Mouse (Mus musculus) layer of hippocampus, adult 2 months (tissue): ENCODE results near the gene Shroom1. TPM values are rescaled to one million over a fixed set of nuclear protein-coding genes. Genes with fewer than 3 reads are reported as not detected.

Experiments
- DNase-seq, 2 experiments: peaks; one replicate each; pipeline ENCODE4 v3.0.0; 2022; ENCODE audit warnings: low spot score in 2 of 2
- H3K27ac ChIP-seq: fragments of 200-600 bp; 2 replicates; pipeline ENCODE4 v1.8.1; 2022
- H3K4me3 ChIP-seq: fragments of 200-600 bp; 2 replicates; pipeline ENCODE4 v1.8.1; 2022; ENCODE audit warnings: mild to moderate bottlenecking
- CTCF ChIP-seq: fragments of 200-600 bp; conservative IDR thresholded peaks from 2 replicates; pipeline ENCODE4 v1.8.1; 2022; ENCODE audit warnings: antibody characterized with exemption, mild to moderate bottlenecking, moderate library complexity
- total RNA-seq, 2 experiments: library from RNA; stranded (reverse); gene quantifications; 2 replicates each; pipeline ENCODE4 v1.2.3; 2021

Gene Shroom1
- total RNA-seq, 2 experiments from 2014 or later: 4.8 to 5.1 TPM

- DNase-seq: no peak
- no peak overlapping the region for H3K27ac ChIP-seq
- TF ChIP-seq CTCF: no peak
- no peak overlapping the region for H3K4me3 ChIP-seq
Measured at GRCm38 (mm10) chr11:53451361-53451760, 5.6 kb upstream of the Shroom1 start.

- no peak overlapping the region for H3K4me3 ChIP-seq
- no peak for TF ChIP-seq CTCF
- no peak overlapping the region for H3K27ac ChIP-seq
- no peak for DNase-seq
Measured at GRCm38 (mm10) chr11:53452396-53452795, 4.6 kb upstream of the Shroom1 start.

- H3K4me3 ChIP-seq: no peak overlapping the region
- no peak for DNase-seq
- TF ChIP-seq CTCF: no peak
- H3K27ac ChIP-seq: no peak overlapping the region
Measured at GRCm38 (mm10) chr11:53453031-53453430, 4.0 kb upstream of the Shroom1 start.

GRCm38 (mm10) chr11:53457372-53457954, 458 bp downstream of the Shroom1 start:
- peak; percentile 51 for TF ChIP-seq CTCF
- peak overlapping the region; percentile 77; the same call in 1 of the 2 replicates for H3K27ac ChIP-seq

GRCm38 (mm10) chr11:53458996-53459395, 2.0 kb downstream of the Shroom1 start:
- Histone ChIP-seq H3K27ac (no peak overlapping the region), H3K4me3 (no peak overlapping the region)
- no peak for TF ChIP-seq CTCF
- no peak for DNase-seq

More at GRCm38 (mm10) chr11:53457372-53457954, 458 bp downstream of the Shroom1 start:
- peak overlapping the region; percentile 63 for H3K4me3 ChIP-seq
- no peak for DNase-seq

GRCm38 (mm10) chr11:53460192-53460591, 3.2 kb downstream of the Shroom1 start:
- Histone ChIP-seq H3K27ac (no peak overlapping the region), H3K4me3 (no peak overlapping the region)
- no peak for TF ChIP-seq CTCF
- no peak for DNase-seq

- TF ChIP-seq CTCF: no peak
- DNase-seq: no peak
- H3K27ac ChIP-seq: no peak overlapping the region; the same call in 1 of the 2 replicates
- no peak overlapping the region for H3K4me3 ChIP-seq
Measured at GRCm38 (mm10) chr11:53461727-53462126, 4.7 kb downstream of the Shroom1 start.

GRCm38 (mm10) chr11:53463551-53464424, 6.8 kb downstream of the Shroom1 start:
- no peak for TF ChIP-seq CTCF
- DNase-seq: no peak
- peak overlapping the region; percentile 56 for H3K4me3 ChIP-seq
- peak overlapping the region; percentile 76 for H3K27ac ChIP-seq

- peak; percentile 95 for TF ChIP-seq CTCF
- Histone ChIP-seq H3K4me3 (peak overlapping the region; percentile 48), H3K27ac (peak overlapping the region; percentile 90)
Measured at GRCm38 (mm10) chr11:53466231-53466971, 9.4 kb downstream of the Shroom1 start.

GRCm38 (mm10) chr11:53469294-53469967, 12.4 kb downstream of the Shroom1 start:
- peak overlapping the region; percentile 44 for H3K4me3 ChIP-seq
- peak overlapping the region; percentile 97 for H3K27ac ChIP-seq
- TF ChIP-seq CTCF: no peak
- no peak for DNase-seq

More at GRCm38 (mm10) chr11:53466231-53466971, 9.4 kb downstream of the Shroom1 start:
- peak; percentile 83 to 89 for DNase-seq

- Histone ChIP-seq H3K27ac (peak within 1 kb of the TSS; percentile 97), H3K4me3 (peak within 1 kb of the TSS; percentile 44)
- DNase-seq: peak; percentile 93 to 94
- peak; percentile 94 for TF ChIP-seq CTCF
Measured at GRCm38 (mm10) chr11:53469968-53470695, 13.1 kb downstream of the Shroom1 start, which contains the start of gene Gm9837. Gm9837 (minus strand) TSS chr11:53470479.

- peak; percentile 66 for TF ChIP-seq CTCF
- no peak for DNase-seq
- peak overlapping the region; percentile 71 for H3K27ac ChIP-seq
- no peak overlapping the region for H3K4me3 ChIP-seq
Measured at GRCm38 (mm10) chr11:53472709-53473108, 15.7 kb downstream of the Shroom1 start.
